Mouse (Mus musculus): ENCODE results near the gene Rtp4.

Gene Rtp4

DNA sequence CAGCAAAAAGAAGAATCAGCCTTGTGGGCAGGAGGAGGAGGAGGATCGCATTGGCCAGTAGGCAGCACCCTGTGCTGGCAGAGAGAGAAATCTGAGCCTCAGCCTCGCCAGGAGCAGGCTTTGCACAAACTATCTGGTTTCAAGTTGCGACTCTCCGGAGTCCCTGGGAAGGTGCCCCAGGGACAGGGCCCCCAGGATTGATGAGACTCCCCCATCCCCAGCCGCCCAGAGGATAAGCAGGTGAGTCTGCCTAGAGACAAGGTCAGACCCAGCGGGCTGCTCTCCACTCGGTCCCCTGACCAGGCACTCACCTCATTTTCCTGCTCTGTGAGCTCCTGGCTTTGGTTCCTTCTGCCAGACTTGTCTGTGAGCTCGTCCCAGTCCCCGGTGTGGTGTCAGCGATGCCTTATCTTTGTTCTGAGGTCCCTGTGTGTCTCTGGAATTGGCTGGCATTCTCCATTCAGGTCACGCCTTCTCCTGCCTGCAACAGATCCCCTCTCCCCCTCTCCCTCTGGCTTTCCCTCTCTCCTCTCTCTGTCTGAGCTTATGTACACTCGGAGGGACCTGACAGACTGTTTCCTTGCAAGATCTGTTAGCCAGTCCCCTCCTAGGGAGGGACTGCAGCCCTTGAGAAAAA lies at the start of gene Rtp4, which contains the start of gene Masp1:
Rtp4 (plus strand) TSS at position 57 of the 637 bp plus-strand sequence.
Masp1 (minus strand) TSS at position 581 of the 637 bp plus-strand sequence.
- peak; percentile 67 for DNase-seq

DNA sequence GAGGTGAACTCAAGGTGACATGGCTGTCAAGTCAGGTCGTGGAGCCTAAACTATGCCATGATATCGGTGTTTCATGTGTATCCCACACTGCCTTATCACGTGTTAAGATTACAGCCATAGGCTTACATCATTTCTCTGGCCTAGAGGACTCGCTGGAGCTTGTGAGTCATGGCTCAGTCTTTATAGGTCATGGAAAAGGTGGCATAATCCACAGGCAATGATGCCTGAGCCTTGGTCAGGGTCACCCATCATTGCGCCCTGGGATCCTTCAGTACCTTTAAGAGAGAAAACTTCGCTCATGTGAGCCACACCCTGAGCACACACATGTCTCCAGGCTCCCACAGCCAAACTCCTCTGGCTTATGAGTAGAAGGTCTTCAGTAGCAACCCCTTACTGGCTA lies 48.5 kb upstream of the Rtp4 start:
- DNase-seq, result no peak

DNA sequence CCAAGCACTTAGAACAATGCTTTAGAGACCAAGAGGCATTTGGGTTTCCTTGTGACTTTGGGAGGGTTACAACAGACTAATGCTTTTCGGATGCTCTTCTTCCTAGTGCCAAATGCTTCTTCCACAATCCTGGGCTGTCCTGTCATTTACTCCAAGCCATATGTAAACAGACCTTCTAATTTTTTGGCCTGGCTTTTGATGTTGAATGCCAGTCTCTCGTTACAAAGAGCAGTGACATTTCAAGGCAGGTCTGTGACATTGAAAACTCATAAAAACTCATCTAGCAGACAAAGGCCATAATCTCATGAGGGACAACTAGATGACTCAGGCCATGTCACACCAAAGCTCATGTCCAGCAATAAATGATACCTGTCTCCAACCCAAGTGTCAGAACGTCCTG lies 48.0 kb upstream of the Rtp4 start:
- no peak for DNase-seq

DNA sequence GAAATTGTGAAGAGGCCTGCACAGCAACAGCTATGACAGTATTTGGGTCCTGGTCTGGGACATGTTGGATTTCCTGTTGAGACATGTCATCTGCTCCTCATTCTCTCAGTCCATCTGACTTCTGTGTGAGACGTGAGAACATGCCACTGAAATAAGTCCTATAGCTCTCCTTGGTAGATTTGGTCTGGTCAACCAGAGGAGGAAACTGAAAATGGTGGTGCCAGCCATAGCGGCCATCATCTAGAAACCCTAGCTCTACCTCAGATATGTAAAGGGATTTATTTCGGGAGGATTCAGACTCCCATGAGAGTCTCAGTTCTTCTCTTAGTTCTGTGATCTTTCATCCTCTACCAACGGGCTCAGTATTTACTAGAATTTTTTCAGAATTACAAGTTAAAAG lies 44.4 kb upstream of the Rtp4 start:
- DNase-seq, result no peak

DNA sequence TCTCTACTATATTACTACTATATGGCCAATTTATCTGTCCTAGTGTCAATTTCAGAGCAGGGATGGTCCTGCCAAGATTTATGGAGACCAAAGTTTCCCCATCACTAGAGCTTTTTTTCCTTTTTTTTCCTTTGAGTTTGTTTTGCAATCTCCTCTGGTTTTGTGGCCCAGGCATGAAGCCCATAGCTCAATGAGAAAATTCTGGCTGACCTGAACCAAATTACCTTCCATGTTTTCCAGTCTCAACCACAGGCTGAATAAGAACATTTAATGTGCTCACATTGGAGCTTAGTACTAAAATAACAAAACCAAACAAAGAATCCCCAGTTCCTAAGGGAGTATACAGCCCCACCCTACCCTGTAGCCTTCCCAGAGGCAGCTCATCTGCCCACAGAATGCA lies 43.5 kb upstream of the Rtp4 start:
- no peak for DNase-seq

DNA sequence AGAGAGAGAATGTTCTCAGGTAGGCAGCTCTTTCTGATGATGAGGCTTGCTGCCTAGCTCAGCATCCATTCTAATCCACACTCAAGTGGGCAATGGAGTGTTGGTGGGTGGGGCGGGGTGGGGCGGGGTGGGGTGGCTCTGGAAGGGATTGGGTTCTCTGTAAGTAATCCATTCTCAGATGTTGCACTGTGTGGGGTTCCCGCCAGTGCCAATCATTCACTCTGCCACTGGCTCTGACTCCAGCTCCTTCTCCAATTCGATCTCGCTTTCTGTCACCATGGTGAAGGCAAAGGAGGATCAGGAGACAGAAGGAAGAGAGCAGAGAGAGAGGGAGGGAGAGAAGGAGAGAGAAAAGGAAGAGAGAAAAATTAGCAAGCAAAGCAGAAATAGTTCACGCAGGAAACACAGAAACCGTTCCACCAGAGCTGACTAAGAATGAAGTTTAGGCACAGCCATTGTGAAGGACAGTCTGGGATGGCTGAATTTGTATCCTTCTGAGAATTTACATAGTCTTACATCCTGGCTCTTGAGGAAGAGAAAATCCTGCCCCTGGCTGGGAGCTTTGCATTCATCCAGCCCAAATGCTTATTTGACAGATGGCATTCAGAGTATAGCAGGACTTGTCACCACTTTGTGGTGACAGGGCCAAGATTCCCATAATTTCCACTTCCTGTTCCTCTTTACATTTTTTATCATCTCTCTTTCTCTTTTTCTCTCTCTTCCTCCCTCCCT lies 40.1 kb upstream of the Rtp4 start:
- DNase-seq, result no peak

DNA sequence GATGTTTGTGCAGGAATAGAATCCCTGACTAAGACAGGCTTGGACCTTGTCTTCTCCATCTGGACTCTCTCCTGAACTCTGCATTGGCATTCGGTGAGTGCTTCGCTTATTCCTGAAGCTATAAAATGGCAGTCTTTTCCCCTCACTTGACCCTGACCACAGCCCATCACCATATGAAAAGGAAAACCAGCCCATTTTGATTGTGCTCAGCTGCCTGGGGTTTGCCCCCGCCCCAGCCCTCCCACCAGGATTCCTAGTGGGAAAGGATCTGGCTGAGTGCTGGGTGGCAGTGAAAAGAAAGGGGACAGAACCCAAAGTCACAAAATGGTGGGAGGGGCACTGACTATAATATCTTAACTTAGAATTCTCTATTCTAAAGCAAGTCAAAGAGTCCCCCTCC lies 37.9 kb upstream of the Rtp4 start:
- DNase-seq, result no peak

DNA sequence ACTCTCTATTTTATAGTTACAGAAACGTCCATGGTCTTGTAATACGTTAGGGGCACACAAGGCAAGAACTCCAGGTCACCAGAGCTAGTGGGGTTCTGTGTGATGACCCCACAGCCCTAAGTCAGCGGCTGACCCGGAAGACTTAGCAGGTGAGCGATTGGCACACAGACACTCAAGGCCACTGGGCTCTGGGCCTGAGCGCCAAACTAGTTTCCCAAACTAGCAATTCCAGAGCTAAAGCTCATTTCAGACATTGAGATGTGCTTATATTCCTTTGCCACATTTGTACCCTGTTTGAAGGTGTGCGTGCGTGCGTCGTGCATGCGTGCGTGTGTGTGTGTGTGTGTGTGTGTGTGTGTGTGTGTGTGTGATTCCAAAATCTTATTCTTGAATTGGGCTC lies 37.2 kb upstream of the Rtp4 start:
- DNase-seq, result no peak

DNA sequence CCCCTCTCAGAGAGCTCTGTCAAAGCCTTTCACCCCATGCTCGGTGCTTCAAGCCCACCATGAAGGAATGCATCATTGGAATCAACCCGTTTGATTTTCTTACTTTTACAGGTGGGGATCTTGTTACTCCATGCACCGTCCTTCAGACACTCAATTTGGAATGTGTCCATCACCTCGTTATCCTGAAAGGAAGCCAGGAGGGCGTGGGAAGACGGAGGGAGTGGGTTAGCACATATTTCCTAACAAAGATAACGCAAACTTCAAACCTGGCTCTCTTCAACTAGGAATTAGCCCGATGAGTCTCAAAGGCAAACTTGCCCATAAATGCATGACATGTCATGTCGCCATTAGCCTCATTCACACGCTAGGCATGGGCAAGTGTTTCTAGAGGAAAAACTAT lies 36.8 kb upstream of the Rtp4 start:
- DNase-seq, result no peak

GRCm38 (mm10) chr16:23492783-23493182 lies 27.3 kb upstream of the Rtp4 start:
- DNase-seq, result peak; percentile 10

DNA sequence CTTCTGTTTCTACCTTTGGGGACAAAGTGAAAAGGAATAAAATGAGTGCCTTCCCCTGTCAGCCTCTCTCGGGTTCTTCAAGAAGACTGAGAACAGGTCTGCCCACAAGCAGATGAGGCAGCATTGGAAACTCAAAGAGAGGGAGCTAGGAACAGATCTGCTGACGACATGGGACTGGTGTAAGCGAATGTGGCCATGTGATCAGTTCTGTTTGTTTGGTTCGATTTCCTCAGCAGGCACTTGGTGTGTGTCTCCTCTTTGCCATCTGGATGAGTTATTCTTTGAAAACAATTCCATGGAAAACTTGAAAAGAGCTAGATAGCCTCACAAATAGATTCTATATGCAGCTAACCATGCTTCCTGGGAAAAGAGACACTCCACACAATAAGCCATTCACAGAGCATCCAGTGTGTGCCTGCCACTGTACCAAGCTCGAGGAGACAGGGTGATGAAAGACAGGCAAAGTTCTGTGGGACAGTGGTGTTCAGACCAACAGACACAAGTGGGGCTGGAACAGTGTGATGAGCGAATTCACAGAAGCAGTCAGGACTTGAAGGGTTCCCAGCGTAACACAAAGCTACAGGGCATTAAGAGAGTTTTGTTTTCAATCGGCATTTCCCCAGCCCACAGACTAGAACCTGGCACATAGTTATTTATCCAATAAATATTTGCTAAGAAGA lies 23.7 kb upstream of the Rtp4 start:
- DNase-seq, result no peak

DNA sequence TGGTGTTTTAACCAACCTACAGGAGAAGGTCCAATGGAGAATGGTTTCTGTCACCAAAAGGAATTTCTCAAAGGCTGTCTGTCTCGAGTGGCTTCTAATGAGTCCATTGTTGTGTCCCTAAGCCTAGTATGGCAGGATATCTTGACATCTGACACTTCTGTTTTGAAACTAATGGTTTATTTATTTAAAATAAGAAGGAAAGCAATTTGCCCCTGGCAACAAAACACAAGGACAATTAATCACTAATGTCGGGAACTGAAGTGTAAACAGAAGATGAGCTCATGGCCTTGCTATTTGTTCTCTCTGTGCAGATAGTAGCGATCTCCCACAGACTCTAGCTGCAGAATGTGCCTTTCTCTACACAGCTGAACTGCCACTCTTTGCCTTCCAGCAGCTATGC lies 22.7 kb upstream of the Rtp4 start:
- DNase-seq, result no peak

- DNase-seq, result no peak
These were observed 22.2 kb upstream of the Rtp4 start for GRCm38 (mm10) chr16:23497881-23498280.

- peak; percentile 32 for DNase-seq
These were observed 21.4 kb upstream of the Rtp4 start for GRCm38 (mm10) chr16:23498691-23499131.

DNA sequence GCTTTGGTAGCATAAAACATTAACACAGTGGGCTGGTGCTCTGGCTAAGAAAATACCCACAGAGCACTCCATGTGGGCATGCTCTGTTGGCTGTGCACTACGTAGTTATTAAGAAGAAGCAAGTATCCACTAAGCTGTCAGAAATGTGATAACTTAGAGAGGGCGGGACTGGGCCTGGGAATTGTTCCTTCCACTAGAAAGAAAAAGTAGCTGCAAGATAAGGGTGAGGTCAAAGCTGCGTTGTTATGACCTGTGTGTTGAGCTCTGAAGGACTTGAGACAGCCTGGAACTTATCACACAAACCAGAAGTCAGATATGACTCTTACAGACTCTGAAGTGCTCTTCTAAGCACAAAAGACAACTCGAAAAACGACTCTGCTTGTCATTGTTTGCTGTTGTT lies 19.5 kb upstream of the Rtp4 start:
- DNase-seq, result no peak

- DNase-seq, result no peak
These were observed 18.8 kb upstream of the Rtp4 start for GRCm38 (mm10) chr16:23501288-23501687.

- DNase-seq, result no peak
These were observed 17.6 kb upstream of the Rtp4 start for GRCm38 (mm10) chr16:23502478-23502877.

GRCm38 (mm10) chr16:23503351-23503750 lies 16.7 kb upstream of the Rtp4 start:
- no peak for DNase-seq

GRCm38 (mm10) chr16:23504320-23504744 lies 15.8 kb upstream of the Rtp4 start:
- DNase-seq, result no peak

DNA sequence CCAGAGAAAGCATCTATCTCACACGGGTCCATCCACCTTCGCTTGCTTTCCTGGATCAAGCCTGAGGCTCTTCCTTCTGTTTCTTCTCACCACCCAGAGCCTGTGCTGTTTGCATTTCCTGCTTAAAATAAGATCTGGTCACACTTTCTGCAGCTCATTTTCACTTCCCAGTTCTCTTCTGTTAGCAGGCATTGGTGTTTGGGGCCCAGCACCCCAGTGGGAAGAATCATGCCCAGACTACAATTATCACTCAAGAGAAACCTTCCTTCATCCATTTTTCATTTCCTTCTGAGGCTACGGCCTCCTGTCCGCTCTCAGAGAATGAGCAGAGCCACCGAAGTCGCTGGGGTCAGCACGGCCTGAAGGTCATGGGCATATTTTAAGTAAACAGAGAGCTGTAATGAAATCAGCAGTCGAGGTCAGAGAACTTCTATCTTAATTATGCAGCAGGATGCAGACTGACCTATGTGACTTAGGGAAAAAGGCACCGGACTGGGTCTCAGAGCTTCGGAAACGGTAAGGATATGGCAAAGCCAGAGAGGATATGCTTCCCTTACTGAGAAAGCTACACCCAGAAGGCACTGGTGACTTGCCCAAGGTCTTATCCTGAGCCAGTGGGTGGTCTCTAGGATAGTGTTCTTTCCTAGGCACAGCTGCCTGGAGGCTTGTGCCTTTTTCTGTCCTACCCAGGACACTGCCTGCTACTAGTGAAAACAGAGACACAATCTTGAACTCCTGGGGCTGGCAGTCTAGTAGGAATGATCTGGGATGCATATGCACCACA lies 14.0 kb upstream of the Rtp4 start:
- DNase-seq, result peak; percentile 24

- no peak for DNase-seq
These were observed 8.7 kb upstream of the Rtp4 start for GRCm38 (mm10) chr16:23511166-23511935.

DNA sequence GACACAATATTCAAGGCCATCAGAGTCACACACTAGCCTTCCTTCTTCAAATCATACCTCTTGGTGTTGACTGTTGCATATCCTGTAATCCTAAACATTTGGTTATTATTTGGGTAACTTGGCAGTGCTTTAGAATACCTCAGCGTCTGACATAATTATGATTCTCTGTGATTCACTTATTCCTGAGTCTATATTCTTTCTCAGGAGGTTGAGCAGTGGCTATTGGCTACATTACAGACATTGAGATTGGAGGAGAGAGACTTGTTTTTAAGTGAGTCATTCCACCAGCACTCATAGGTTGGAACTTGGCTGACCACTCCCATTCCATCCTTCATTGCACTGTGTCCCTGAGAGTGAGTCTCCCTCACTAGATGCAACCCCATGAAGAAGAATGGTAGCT lies 6.7 kb upstream of the Rtp4 start:
- no peak for DNase-seq
